Mouse (Mus musculus) heart, postnatal 36 days (tissue): ENCODE measurements around the gene Pld4. TPM values are rescaled to one million over a fixed set of nuclear protein-coding genes. Genes with fewer than 3 reads are reported as not detected.
"Not testable (repeated sequence)": the region's sequence is repeated elsewhere in the genome, so short reads cannot be mapped to it uniquely, and the experiment has no call there.

Source experiments
- DNase-seq, 2 experiments: peaks; one replicate each; pipeline ENCODE4 v3.0.0; 2021 to 2022
- intact Hi-C: fragments of 180-260 bp; cut with DNase I; formaldehyde crosslinking; loops from one replicate; pipeline ENCODE4 v1.15.1; 2025
- total RNA-seq, 2 experiments: library from RNA; stranded (reverse); gene quantifications; 2 replicates each; pipeline ENCODE4 v1.2.3; 2021

The Pld4 gene
- total RNA-seq, 2 experiments from 2014 or later = 6.1 to 8.9 TPM

- peak in 1 of 2 experiments; percentile 26 for DNase-seq
- intact Hi-C loops = no loop called here
Observed at GRCm38 (mm10) chr12:112798332-112798681, 37.9 kb downstream of the Pld4 start.

- intact Hi-C loops = no loop called here
- no peak for DNase-seq
Observed at GRCm38 (mm10) chr12:112798716-112799115, 38.3 kb downstream of the Pld4 start.

GRCm38 (mm10) chr12:112799237-112799970 lies 38.9 kb downstream of the Pld4 start:
- DNase-seq = no peak
- intact Hi-C loops = no loop called here

- DNase-seq = peak; percentile 76 to 78
Observed at GRCm38 (mm10) chr12:112800476-112800875, 40.0 kb downstream of the Pld4 start.

GRCm38 (mm10) chr12:112801864-112802846 lies 41.7 kb downstream of the Pld4 start, which contains the start of gene Ahnak2:
Gene Ahnak2 (minus strand): TSS chr12:112802657.
- intact Hi-C loops = loop anchor here (2.0 to 5.0 kb wide), 2 partner anchors 43 to 55 kb away; no protein-coding TSS in a partner anchor

More at GRCm38 (mm10) chr12:112800476-112800875, 40.0 kb downstream of the Pld4 start:
- intact Hi-C loops = loop anchor here (2.0 to 5.0 kb wide), 2 partner anchors 44 to 53 kb away; no protein-coding TSS in a partner anchor

GRCm38 (mm10) chr12:112802917-112803316 lies 42.5 kb downstream of the Pld4 start:
- no peak for DNase-seq
- intact Hi-C loops = loop anchor here (5.0 kb wide), 1 partner anchor 56 kb away; no protein-coding TSS in a partner anchor

More at GRCm38 (mm10) chr12:112801864-112802846, 41.7 kb downstream of the Pld4 start, which contains the start of gene Ahnak2:
- no peak for DNase-seq

- intact Hi-C loops = loop anchor here (5.0 kb wide), 1 partner anchor 57 kb away; no protein-coding TSS in a partner anchor
Observed at GRCm38 (mm10) chr12:112804046-112804445, 43.6 kb downstream of the Pld4 start.

GRCm38 (mm10) chr12:112806044-112806443 lies 45.6 kb downstream of the Pld4 start:
- intact Hi-C loops = no loop called here
- DNase-seq = no peak

More at GRCm38 (mm10) chr12:112804046-112804445, 43.6 kb downstream of the Pld4 start:
- peak; percentile 37 to 47 for DNase-seq

GRCm38 (mm10) chr12:112807796-112808195 lies 47.3 kb downstream of the Pld4 start:
- intact Hi-C loops = loop anchor here (2.0 kb wide), 1 partner anchor 21 kb away; the partner anchor contains the start of gene Cdca4

GRCm38 (mm10) chr12:112808212-112808586 lies 47.7 kb downstream of the Pld4 start:
- intact Hi-C loops = loop anchor here (2.0 kb wide), 1 partner anchor 21 kb away; the partner anchor contains the start of gene Cdca4
- no peak for DNase-seq

More at GRCm38 (mm10) chr12:112807796-112808195, 47.3 kb downstream of the Pld4 start:
- no peak for DNase-seq

- peak; percentile 92 for DNase-seq
- intact Hi-C loops = loop anchor here (2.0 kb wide), 1 partner anchor 20 kb away; the partner anchor contains the start of gene Cdca4
Observed at GRCm38 (mm10) chr12:112808587-112809364, 48.3 kb downstream of the Pld4 start, which contains the start of gene Clba1. Gene Clba1 (plus strand): TSS chr12:112808937.

- intact Hi-C loops = loop anchor here (2.0 kb wide), 1 partner anchor 19 kb away; the partner anchor contains the start of gene Cdca4
- DNase-seq = no peak
Observed at GRCm38 (mm10) chr12:112809641-112810040, 49.2 kb downstream of the Pld4 start.

GRCm38 (mm10) chr12:112810092-112810885 lies 49.8 kb downstream of the Pld4 start:
- DNase-seq = no peak
- intact Hi-C loops = no loop called here

GRCm38 (mm10) chr12:112813370-112813769 lies 52.9 kb downstream of the Pld4 start:
- intact Hi-C loops = no loop called here

GRCm38 (mm10) chr12:112814682-112815470 lies 54.4 kb downstream of the Pld4 start:
- no peak for DNase-seq
- intact Hi-C loops = no loop called here

More at GRCm38 (mm10) chr12:112813370-112813769, 52.9 kb downstream of the Pld4 start:
- no peak for DNase-seq

GRCm38 (mm10) chr12:112816294-112816693 lies 55.8 kb downstream of the Pld4 start:
- peak; percentile 54 to 58 for DNase-seq
- intact Hi-C loops = loop anchor here (1.0 kb wide), 1 partner anchor 27 kb away; no protein-coding TSS in a partner anchor

GRCm38 (mm10) chr12:112816866-112817265 lies 56.4 kb downstream of the Pld4 start:
- not testable (repeated sequence) for DNase-seq
- intact Hi-C loops = loop anchor here (1.0 kb wide), 1 partner anchor 26 kb away; no protein-coding TSS in a partner anchor
